Mouse (Mus musculus): Measurements from ENCODE around the gene Wnt9a.

DNA sequence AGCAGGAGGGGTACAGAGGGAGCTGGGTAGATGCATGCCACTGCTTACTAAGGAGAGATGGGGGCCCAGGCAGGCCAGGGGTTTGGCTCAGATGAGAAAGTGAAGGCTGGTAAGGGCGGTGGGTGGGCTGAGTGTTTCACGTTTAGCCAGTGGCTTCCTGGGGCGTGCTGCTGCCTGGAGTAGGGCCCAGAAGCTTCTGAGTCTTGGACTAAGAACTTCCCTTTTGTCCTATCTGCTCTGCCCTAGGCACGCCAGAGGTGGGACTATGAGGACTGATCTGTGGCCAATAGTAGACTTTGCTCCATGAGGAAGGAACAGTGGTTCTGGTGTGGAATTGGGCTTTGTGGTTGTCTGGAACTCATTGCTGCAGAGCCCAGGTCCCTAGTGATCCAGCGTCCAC lies 36.2 kb downstream of the Wnt9a start:
- TF ChIP-seq CTCF (IDR thresholded peaks at IDR 0.05): no peak
- no peak for TF ChIP-seq EP300 (IDR thresholded peaks at IDR 0.05)

Data from lung, postnatal 0 days (tissue).